9 mouse cellular contexts compared by ENCODE assay signal in genomic region chr7:45935114-45935513, GRCm38 (mm10). TPM values are rescaled to one million over a fixed set of nuclear protein-coding genes. Genes with fewer than 3 reads are reported as not detected.
DNase-seq lines count a peak whose midpoint lies in the region; ATAC-seq and TF ChIP-seq lines count a peak whose summit lies in the region.
"Had no signal": no experiment of that assay in that cellular context is flagged by ENCODE, and none has a peak within 500 bp of the region (broad histone marks: within the 10 kb centered on the region; RNA-seq: fewer than 3 reads in every experiment).

No protein-coding gene starts in this region.

- H3K4me1 ChIP-seq in hindbrain, embryonic 11.5 days (replicated peaks; ENCODE audit: control insufficient read depth, insufficient read depth, low read length): no peaks in the 10 kb centered on the region
- no peaks in the 10 kb centered on the region for H3K4me1 ChIP-seq in hindbrain, embryonic 16.5 days (ENCODE audit: control insufficient read depth, insufficient read depth, low read depth, low read length)
- H3K4me1 ChIP-seq in G1E (ENCODE audit: insufficient read depth, low read depth, low read length): no peaks in the 10 kb centered on the region
- no peaks in the 10 kb centered on the region for H3K4me1 ChIP-seq in heart, embryonic 15.5 days (replicated peaks)
- no peaks in the 10 kb centered on the region for H3K4me1 ChIP-seq in stomach, postnatal 0 days (replicated peaks; ENCODE audit: control insufficient read depth, insufficient read depth)

- H3K36me3 ChIP-seq in hindbrain, embryonic 11.5 days (ENCODE audit: control insufficient read depth, insufficient read depth, low read length): no peaks in the 10 kb centered on the region
- no peaks in the 10 kb centered on the region for H3K36me3 ChIP-seq in hindbrain, embryonic 16.5 days (ENCODE audit: control insufficient read depth, insufficient read depth, low read length)
- no peaks in the 10 kb centered on the region for H3K36me3 ChIP-seq in G1E (replicated peaks)
- no peaks in the 10 kb centered on the region for H3K36me3 ChIP-seq in heart, embryonic 15.5 days
- H3K36me3 ChIP-seq in stomach, postnatal 0 days (ENCODE audit: control insufficient read depth, insufficient read depth, low read length): no peaks in the 10 kb centered on the region
- H3K36me3 ChIP-seq: embryonic facial prominence, embryonic 13.5 days had no signal

- no peak for ATAC-seq in hindbrain, embryonic 11.5 days (ENCODE audit: low FRiP score)
- no peak; the same call in 1 of the 2 replicates for ATAC-seq in hindbrain, embryonic 16.5 days
- no peak for ATAC-seq in G1E (ENCODE audit: extremely low read depth, insufficient number of reproducible peaks, low FRiP score, poor library complexity, severe bottlenecking)
- ATAC-seq in heart, embryonic 15.5 days (replicated peaks; ENCODE audit: insufficient number of reproducible peaks, insufficient read depth, low FRiP score, low read depth): peak; percentile 53; the same call in 1 of the 2 replicates
- peak; percentile 77 for ATAC-seq in megakaryocyte-erythroid progenitor cell, adult 5-6 weeks (replicated peaks; ENCODE audit: low FRiP score, low TSS enrichment, poor library complexity, severe bottlenecking)
- peak; percentile 61 for ATAC-seq in stomach, postnatal 0 days (ENCODE audit: low FRiP score, low TSS enrichment)

- H3K9me3 ChIP-seq in hindbrain, embryonic 11.5 days (ENCODE audit: control insufficient read depth, low read length): no peaks in the 10 kb centered on the region; the same call in 1 of the 2 replicates
- H3K9me3 ChIP-seq in hindbrain, embryonic 16.5 days (ENCODE audit: control insufficient read depth, low read length): peaks cover 3% of the 10 kb centered on the region; the same call in 1 of the 2 replicates
- peaks cover 3% of the 10 kb centered on the region; the same call in 1 of the 2 replicates for H3K9me3 ChIP-seq in G1E (replicated peaks)
- H3K9me3 ChIP-seq in heart, embryonic 15.5 days (replicated peaks): no peaks in the 10 kb centered on the region
- H3K9me3 ChIP-seq in stomach, postnatal 0 days (ENCODE audit: control insufficient read depth, low read length): no peaks in the 10 kb centered on the region

- no peak overlapping the region for H3K4me2 ChIP-seq in hindbrain, embryonic 11.5 days (replicated peaks; ENCODE audit: low read depth, low read length)
- H3K4me2 ChIP-seq in hindbrain, embryonic 16.5 days (ENCODE audit: low read length): no peak overlapping the region
- H3K4me2 ChIP-seq in heart, embryonic 15.5 days: no peak overlapping the region
- H3K4me2 ChIP-seq in stomach, postnatal 0 days (replicated peaks; ENCODE audit: low read depth): no peak overlapping the region
- H3K4me2 ChIP-seq: embryonic facial prominence, embryonic 13.5 days had no signal

- DNase-seq in hindbrain, embryonic 11.5 days (ENCODE audit: low spot score): peak; percentile 81
- DNase-seq in G1E (ENCODE audit: low spot score): peak; percentile 60
- DNase-seq in cerebellum, postnatal 25 days: peak; percentile 64 to 76
- peak; percentile 79 to 82 for DNase-seq in kidney, postnatal 4 days
- DNase-seq in stomach, postnatal 0 days (ENCODE audit: low spot score): peak; percentile 74

- peak; percentile 44 for TF ChIP-seq CTCF in G1E (IDR thresholded peaks at IDR 0.05; ENCODE audit: low read depth, low read length)
- TF ChIP-seq CTCF in stomach, postnatal 0 days (IDR thresholded peaks at IDR 0.05; ENCODE audit: low read depth): peak; percentile 87

- H3K9ac ChIP-seq in hindbrain, embryonic 11.5 days (ENCODE audit: low read depth, low read length): no peak overlapping the region
- H3K9ac ChIP-seq in hindbrain, embryonic 16.5 days (ENCODE audit: low read depth, low read length): no peak overlapping the region
- no peak overlapping the region for H3K9ac ChIP-seq in heart, embryonic 15.5 days
- H3K9ac ChIP-seq in stomach, postnatal 0 days (ENCODE audit: low read length): no peak overlapping the region
- H3K9ac ChIP-seq: embryonic facial prominence, embryonic 13.5 days had no signal

- 31% methylated on average over 7 of the region's 7 CpGs for WGBS in hindbrain, embryonic 11.5 days
- WGBS in hindbrain, embryonic 16.5 days: 24% methylated on average over 7 of the region's 7 CpGs
- 27% methylated on average over 7 of the region's 7 CpGs for WGBS in heart, embryonic 15.5 days
- 16% methylated on average over 7 of the region's 7 CpGs for WGBS in stomach, postnatal 0 days

- no peak for TF ChIP-seq EP300 in stomach, postnatal 0 days (optimal IDR thresholded peaks at IDR 0.05)

- no peak overlapping the region for H3K27ac ChIP-seq in hindbrain, embryonic 11.5 days (ENCODE audit: low read depth, low read length)
- H3K27ac ChIP-seq in hindbrain, embryonic 16.5 days (ENCODE audit: low read depth, low read length): no peak overlapping the region
- H3K27ac ChIP-seq in heart, embryonic 15.5 days: no peak overlapping the region
- H3K27ac ChIP-seq in stomach, postnatal 0 days (replicated peaks): no peak overlapping the region
- H3K27ac ChIP-seq: embryonic facial prominence, embryonic 13.5 days had no signal

- no peak overlapping the region for H3K4me3 ChIP-seq in hindbrain, embryonic 11.5 days (ENCODE audit: low read depth, low read length)
- H3K4me3 ChIP-seq in hindbrain, embryonic 16.5 days (ENCODE audit: low read length): no peak overlapping the region
- no peak overlapping the region for H3K4me3 ChIP-seq in G1E (ENCODE audit: low read depth, low read length)
- no peak overlapping the region for H3K4me3 ChIP-seq in heart, embryonic 15.5 days
- H3K4me3 ChIP-seq in stomach, postnatal 0 days (ENCODE audit: low read depth, low read length): no peak overlapping the region
- H3K4me3 ChIP-seq: embryonic facial prominence, embryonic 13.5 days had no signal

- H3K27me3 ChIP-seq in hindbrain, embryonic 11.5 days (ENCODE audit: control insufficient read depth, insufficient read depth, low read length): no peaks in the 10 kb centered on the region
- H3K27me3 ChIP-seq in hindbrain, embryonic 16.5 days (replicated peaks; ENCODE audit: control insufficient read depth, insufficient read depth, low read length): no peaks in the 10 kb centered on the region
- peaks cover 8% of the 10 kb centered on the region; the same call in 1 of the 2 replicates for H3K27me3 ChIP-seq in G1E (ENCODE audit: insufficient read depth, low read length)
- H3K27me3 ChIP-seq in heart, embryonic 15.5 days: no peaks in the 10 kb centered on the region
- H3K27me3 ChIP-seq in stomach, postnatal 0 days (ENCODE audit: control insufficient read depth, insufficient read depth, low read length): no peaks in the 10 kb centered on the region
- H3K27me3 ChIP-seq: embryonic facial prominence, embryonic 13.5 days had no signal

RNA-seq across cellular contexts. Expression of gene Ccdc114, which starts 11.2 kb away (rescaled TPM):
- 3.3 and 5.3 TPM in 2 replicates for polyA plus RNA-seq in hindbrain, embryonic 11.5 days (2014; fragmentation: Nextera tagmentation; extraction: Ambion mirVana)
- 6.6 and 8.7 TPM in 2 replicates for polyA plus RNA-seq in hindbrain, embryonic 16.5 days (2015; fragmentation: Nextera tagmentation; extraction: Ambion mirVana)
- total RNA-seq in G1E (2014; fragmentation: Nextera tagmentation) (not detected in 2 replicates), G1E (2017) (0.17 and 0.22 TPM in 2 replicates)
- polyA plus RNA-seq in G1E (2012): 0.07 and 0.09 TPM in 2 replicates
- polyA plus RNA-seq in heart, embryonic 15.5 days (2015; fragmentation: Nextera tagmentation; extraction: Ambion mirVana): 3.4 and 3.6 TPM in 2 replicates
- total RNA-seq in megakaryocyte-erythroid progenitor cell, adult 5-6 weeks (2014; fragmentation: Nextera tagmentation): 2.3 and 5.3 TPM in 2 replicates
- 4.1 and 4.6 TPM in 2 replicates for total RNA-seq in megakaryocyte-erythroid progenitor cell, adult 5-6 weeks (2017)
- polyA plus RNA-seq in stomach, postnatal 0 days (2015; fragmentation: Nextera tagmentation; extraction: Ambion mirVana): 1.7 and 2.3 TPM in 2 replicates

RNA-seq across cellular contexts. Expression of gene Emp3, which starts 13.9 kb away (rescaled TPM):
- 28.3 and 40.5 TPM in 2 replicates for polyA plus RNA-seq in hindbrain, embryonic 11.5 days (2014; fragmentation: Nextera tagmentation; extraction: Ambion mirVana)
- 33.2 and 39.9 TPM in 2 replicates for polyA plus RNA-seq in hindbrain, embryonic 16.5 days (2015; fragmentation: Nextera tagmentation; extraction: Ambion mirVana)
- not detected in 2 replicates for total RNA-seq in G1E (2014; fragmentation: Nextera tagmentation)
- 4.8 and 7.6 TPM in 2 replicates for total RNA-seq in G1E (2017)
- 1.9 and 2.8 TPM in 2 replicates for polyA plus RNA-seq in G1E (2012)
- polyA plus RNA-seq in heart, embryonic 15.5 days (2015; fragmentation: Nextera tagmentation; extraction: Ambion mirVana): 71.5 and 108 TPM in 2 replicates
- total RNA-seq in megakaryocyte-erythroid progenitor cell, adult 5-6 weeks (2014; fragmentation: Nextera tagmentation): 167 and 180 TPM in 2 replicates
- total RNA-seq in megakaryocyte-erythroid progenitor cell, adult 5-6 weeks (2017): 109 and 112 TPM in 2 replicates
- 135 and 151 TPM in 2 replicates for polyA plus RNA-seq in stomach, postnatal 0 days (2015; fragmentation: Nextera tagmentation; extraction: Ambion mirVana)

RNA-seq across cellular contexts. Expression of gene Tmem143, which starts 38.4 kb away (rescaled TPM):
- polyA plus RNA-seq in hindbrain, embryonic 11.5 days (2014; fragmentation: Nextera tagmentation; extraction: Ambion mirVana): 3.1 and 4.6 TPM in 2 replicates
- 6.5 and 8.2 TPM in 2 replicates for polyA plus RNA-seq in hindbrain, embryonic 16.5 days (2015; fragmentation: Nextera tagmentation; extraction: Ambion mirVana)
- total RNA-seq in G1E (2014; fragmentation: Nextera tagmentation) (14.4 and 15.3 TPM in 2 replicates), G1E (2017) (11.7 and 13.2 TPM in 2 replicates)
- polyA plus RNA-seq in G1E (2012): 33.8 and 37.8 TPM in 2 replicates
- polyA plus RNA-seq in heart, embryonic 15.5 days (2015; fragmentation: Nextera tagmentation; extraction: Ambion mirVana): 6.6 and 8.0 TPM in 2 replicates
- total RNA-seq in megakaryocyte-erythroid progenitor cell, adult 5-6 weeks (2014; fragmentation: Nextera tagmentation): 9.1 and 10.3 TPM in 2 replicates
- 7.3 and 11.3 TPM in 2 replicates for total RNA-seq in megakaryocyte-erythroid progenitor cell, adult 5-6 weeks (2017)
- 3.1 and 3.2 TPM in 2 replicates for polyA plus RNA-seq in stomach, postnatal 0 days (2015; fragmentation: Nextera tagmentation; extraction: Ambion mirVana)

RNA-seq across cellular contexts. Expression of gene Syngr4, which starts 38.6 kb away (rescaled TPM):
- polyA plus RNA-seq in hindbrain, embryonic 11.5 days (2014; fragmentation: Nextera tagmentation; extraction: Ambion mirVana): 0.63 and 0.99 TPM in 2 replicates
- polyA plus RNA-seq in hindbrain, embryonic 16.5 days (2015; fragmentation: Nextera tagmentation; extraction: Ambion mirVana): 0.22 TPM in 1 of 2 replicates, not detected in the other
- total RNA-seq in G1E (2014; fragmentation: Nextera tagmentation) (33.2 and 36.2 TPM in 2 replicates), G1E (2017) (3.7 and 6.4 TPM in 2 replicates)
- 42.5 and 44.9 TPM in 2 replicates for polyA plus RNA-seq in G1E (2012)
- polyA plus RNA-seq in heart, embryonic 15.5 days (2015; fragmentation: Nextera tagmentation; extraction: Ambion mirVana): 0.65 and 0.76 TPM in 2 replicates
- total RNA-seq in megakaryocyte-erythroid progenitor cell, adult 5-6 weeks (2014; fragmentation: Nextera tagmentation): not detected in 2 replicates
- not detected in 2 replicates for total RNA-seq in megakaryocyte-erythroid progenitor cell, adult 5-6 weeks (2017)
- 0.46 and 0.79 TPM in 2 replicates for polyA plus RNA-seq in stomach, postnatal 0 days (2015; fragmentation: Nextera tagmentation; extraction: Ambion mirVana)

RNA-seq across cellular contexts. Expression of gene Grin2d, which starts 56.9 kb away (rescaled TPM):
- polyA plus RNA-seq in hindbrain, embryonic 11.5 days (2014; fragmentation: Nextera tagmentation; extraction: Ambion mirVana): 0.39 and 0.42 TPM in 2 replicates
- polyA plus RNA-seq in hindbrain, embryonic 16.5 days (2015; fragmentation: Nextera tagmentation; extraction: Ambion mirVana): 3.3 and 3.4 TPM in 2 replicates
- not detected in 2 replicates for total RNA-seq in G1E (2014; fragmentation: Nextera tagmentation)
- total RNA-seq in G1E (2017): under 0.01 and 0.11 TPM in 2 replicates
- polyA plus RNA-seq in G1E (2012): 0.01 TPM in 2 replicates
- polyA plus RNA-seq in heart, embryonic 15.5 days (2015; fragmentation: Nextera tagmentation; extraction: Ambion mirVana): 0.21 and 0.27 TPM in 2 replicates
- total RNA-seq in megakaryocyte-erythroid progenitor cell, adult 5-6 weeks (2014; fragmentation: Nextera tagmentation): 0.92 TPM in 1 of 2 replicates, not detected in the other
- total RNA-seq in megakaryocyte-erythroid progenitor cell, adult 5-6 weeks (2017): 0.23 TPM in 1 of 2 replicates, not detected in the other
- 0.35 and 0.38 TPM in 2 replicates for polyA plus RNA-seq in stomach, postnatal 0 days (2015; fragmentation: Nextera tagmentation; extraction: Ambion mirVana)

Comparison
In these comparisons a context has a peak if more than half of its experiments do, and no peak if none do; other contexts are left out.
1. ATAC-seq: peak in heart, embryonic 15.5 days (single experiment), megakaryocyte-erythroid progenitor cell, adult 5-6 weeks (single experiment) and stomach, postnatal 0 days (single experiment); none in hindbrain, embryonic 11.5 days (single experiment), hindbrain, embryonic 16.5 days (single experiment) and G1E (single experiment).
2. Peak in every context shown above with its lines, with median percentiles within 50 percentile points of each other: DNase-seq.